7 mouse cellular contexts compared by ENCODE assay signal in the genomic region with DNA sequence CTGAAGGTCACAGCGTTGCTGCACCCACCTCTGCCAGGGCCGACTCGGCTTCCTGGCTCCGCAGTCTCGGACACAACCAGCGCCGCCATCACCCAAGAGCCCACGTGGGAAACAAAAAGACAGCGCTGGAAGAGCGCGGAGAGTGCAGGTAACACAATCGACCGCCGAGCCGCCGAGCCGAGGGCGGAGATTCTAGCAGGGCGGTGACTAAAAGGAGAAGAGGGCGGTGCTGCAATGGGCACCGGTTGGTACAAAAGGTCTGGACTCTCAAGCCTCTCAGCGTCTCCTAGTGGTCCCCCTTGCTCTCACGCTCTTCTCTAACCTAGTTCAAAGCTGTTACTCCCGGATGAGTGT. TPM values are rescaled to one million over a fixed set of nuclear protein-coding genes. Genes with fewer than 3 reads are reported as not detected.
DNase-seq lines count a peak whose midpoint lies in the region; ATAC-seq lines count a peak whose summit lies in the region.

No protein-coding gene starts in this region.

- H3K4me3 ChIP-seq in hindbrain, embryonic 14.5 days (replicated peaks; ENCODE audit: low read length): peak overlapping the region; percentile 73

- H3K27me3 ChIP-seq in hindbrain, embryonic 14.5 days (ENCODE audit: control insufficient read depth, insufficient read depth, low read length): peaks cover 36% of the 10 kb centered on the region

- peaks cover 30% of the 10 kb centered on the region for H3K4me1 ChIP-seq in hindbrain, embryonic 14.5 days (replicated peaks; ENCODE audit: control insufficient read depth, insufficient read depth, low read length)

- H3K36me3 ChIP-seq in hindbrain, embryonic 14.5 days (replicated peaks; ENCODE audit: control insufficient read depth, insufficient read depth): no peaks in the 10 kb centered on the region

- intact Hi-C loops in left cerebral cortex, postnatal 36 days (cut with DNase I): loop anchor here (5.0 kb wide), 2 partner anchors 42 to 272 kb away; partner anchors contain the start of gene Tlcd2

- peak; percentile 82 to 91 for DNase-seq in cerebellum, postnatal 25 days
- peak; percentile 74 to 79 for DNase-seq in frontal cortex, postnatal 36 days (ENCODE audit: low spot score in 2 of 2)
- DNase-seq in hindbrain, embryonic 14.5 days (ENCODE audit: low spot score): peak; percentile 87
- DNase-seq in left cerebral cortex, postnatal 36 days (ENCODE audit: low spot score in 2 of 2): peak; percentile 77 to 80
- peak; percentile 89 for DNase-seq in mesoderm, embryonic 11.5 days (ENCODE audit: low read depth, low spot score)
- peak; percentile 81 for DNase-seq in right cerebral cortex, postnatal 25 days

- H3K9ac ChIP-seq in hindbrain, embryonic 14.5 days: peak overlapping the region; percentile 62

- H3K9me3 ChIP-seq in hindbrain, embryonic 14.5 days (ENCODE audit: control insufficient read depth, low read length): no peaks in the 10 kb centered on the region

- peak; percentile 81 for ATAC-seq in activated CD4-positive, CD25-positive, alpha-beta regulatory T cell, adult 4 months
- ATAC-seq in hindbrain, embryonic 14.5 days (ENCODE audit: low FRiP score): peak; percentile 72

- WGBS in hindbrain, embryonic 14.5 days: under 1% methylated on average over 24 of the region's 24 CpGs

- peak overlapping the region; percentile 85 for H3K4me2 ChIP-seq in hindbrain, embryonic 14.5 days (replicated peaks)

- H3K27ac ChIP-seq in hindbrain, embryonic 14.5 days: 0 out of 2 replicates have a peak overlapping the region, but pooled peaks have one; percentile 34

RNA-seq across cellular contexts. Expression of gene Dph1, which starts 0.7 kb away (rescaled TPM):
- polyA plus RNA-seq in activated CD4-positive, CD25-positive, alpha-beta regulatory T cell, adult 4 months (2017; shearing (Covaris generic)): 1 to 10 TPM; 8.3 to 9.6 TPM
- 13.6 and 14.4 TPM in 2 replicates for polyA plus RNA-seq in hindbrain, embryonic 14.5 days (2014; fragmentation: Nextera tagmentation; extraction: Ambion mirVana)
- total RNA-seq in left cerebral cortex, postnatal 36 days (2021): 10 to 100 TPM; 25.3 to 25.6 TPM

RNA-seq across cellular contexts. Expression of gene Rtn4rl1, which starts 3.2 kb away (rescaled TPM):
- 1 to 10 TPM; 1.6 to 1.8 TPM for polyA plus RNA-seq in activated CD4-positive, CD25-positive, alpha-beta regulatory T cell, adult 4 months (2017; shearing (Covaris generic))
- 8.5 and 10.3 TPM in 2 replicates for polyA plus RNA-seq in hindbrain, embryonic 14.5 days (2014; fragmentation: Nextera tagmentation; extraction: Ambion mirVana)
- total RNA-seq in left cerebral cortex, postnatal 36 days (2021): 10 to 100 TPM; 83.5 to 88.3 TPM

RNA-seq across cellular contexts. Expression of gene Ovca2, which starts 11.7 kb away (rescaled TPM):
- 10 to 100 TPM; 28.4 to 32.8 TPM for polyA plus RNA-seq in activated CD4-positive, CD25-positive, alpha-beta regulatory T cell, adult 4 months (2017; shearing (Covaris generic))
- 17.4 and 20.3 TPM in 2 replicates for polyA plus RNA-seq in hindbrain, embryonic 14.5 days (2014; fragmentation: Nextera tagmentation; extraction: Ambion mirVana)
- 10 to 100 TPM; 11.0 to 13.3 TPM for total RNA-seq in left cerebral cortex, postnatal 36 days (2021)

RNA-seq across cellular contexts. Expression of gene Hic1, which starts 21.0 kb away (rescaled TPM):
- under 1 TPM in 1 of 2 experiments, not detected in 1; 0.38 TPM for polyA plus RNA-seq in activated CD4-positive, CD25-positive, alpha-beta regulatory T cell, adult 4 months (2017; shearing (Covaris generic))
- polyA plus RNA-seq in hindbrain, embryonic 14.5 days (2014; fragmentation: Nextera tagmentation; extraction: Ambion mirVana): 1.9 and 2.6 TPM in 2 replicates
- total RNA-seq in left cerebral cortex, postnatal 36 days (2021): 1 to 10 TPM; 2.7 to 3.3 TPM

Comparison
In these comparisons a context has a peak if more than half of its experiments do, and no peak if none do; other contexts are left out.
1. Peak in every context shown above with its lines: DNase-seq, ATAC-seq, H3K4me3 ChIP-seq and H3K27ac ChIP-seq.